Mouse (Mus musculus) heart, embryonic 14.5 days (tissue): Measurements from ENCODE around the gene Snap91. TPM values are rescaled to one million over a fixed set of nuclear protein-coding genes. Genes with fewer than 3 reads are reported as not detected.

Source experiments
- ATAC-seq: fragments of 200-750 bp; cut with Nextera tagmentation; 2 replicates; pipeline ENCODE4 v1.8.0; 2017; ENCODE audit warnings: low read depth, moderate TSS enrichment; ENCODE audit not compliant: insufficient number of reproducible peaks, insufficient read depth, low FRiP score
- H3K27ac ChIP-seq, 2 experiments: fragments of 200-500 bp in 1 of 2; fragments of 300-500 bp in 1 of 2; sonication (generic) in 1 of 2; replicated peaks in 1 of 2; 2 replicates each; pipeline ENCODE4 v1.5.1; 2012 to 2014; ENCODE audit warnings: low read depth in 2 of 2, low read length in 2 of 2, control low read depth in 1 of 2, mild to moderate bottlenecking in 1 of 2, mixed read lengths in 1 of 2; ENCODE audit not compliant: control insufficient read depth in 1 of 2, insufficient read depth in 1 of 2
- H3K27me3 ChIP-seq: fragments of 300-500 bp; sonication (generic); 2 replicates; pipeline ENCODE4 v1.6.1; 2014; ENCODE audit warnings: mild to moderate bottlenecking, low read length, control low read depth; ENCODE audit not compliant: control insufficient read depth, insufficient read depth
- H3K36me3 ChIP-seq: fragments of 300-500 bp; sonication (generic); 2 replicates; pipeline ENCODE4 v1.6.1; 2014; ENCODE audit warnings: mild to moderate bottlenecking, control low read depth, low read length, mixed read lengths; ENCODE audit not compliant: control insufficient read depth, insufficient read depth
- H3K4me1 ChIP-seq, 2 experiments: fragments of 200-500 bp in 1 of 2; fragments of 300-500 bp in 1 of 2; sonication (generic) in 1 of 2; 2 replicates each; pipeline ENCODE4 v1.6.1; 2012 to 2014; ENCODE audit warnings: low read length in 2 of 2, control low read depth in 1 of 2, mixed read lengths in 1 of 2; ENCODE audit not compliant: control insufficient read depth in 2 of 2, insufficient read depth in 2 of 2
- H3K4me2 ChIP-seq: fragments of 300-500 bp; sonication (generic); 2 replicates; pipeline ENCODE4 v1.6.1; 2014; ENCODE audit warnings: mild to moderate bottlenecking, low read length
- H3K4me3 ChIP-seq, 2 experiments: fragments of 200-500 bp in 1 of 2; fragments of 300-500 bp in 1 of 2; sonication (generic) in 1 of 2; 2 replicates each; pipeline ENCODE4 v1.5.1; 2012 to 2014; ENCODE audit warnings: low read length in 2 of 2, mild to moderate bottlenecking in 2 of 2, control low read depth in 1 of 2, low read depth in 1 of 2, moderate library complexity in 1 of 2; ENCODE audit not compliant: control insufficient read depth in 1 of 2, insufficient read depth in 1 of 2
- H3K9ac ChIP-seq: fragments of 300-500 bp; sonication (generic); 2 replicates; pipeline ENCODE4 v1.6.1; 2014; ENCODE audit warnings: mild to moderate bottlenecking, low read length
- H3K9me3 ChIP-seq: fragments of 300-500 bp; sonication (generic); 2 replicates; pipeline ENCODE4 v1.6.1; 2016; ENCODE audit warnings: low read length, control low read depth; ENCODE audit not compliant: control insufficient read depth
- WGBS: fragments of 180-500 bp; shearing (Covaris S2); extraction: QIAGEN DNeasy Blood & Tissue Kit; methylation state at CpG from one replicate; pipeline ENCODE4 v1.1.7; 2014; 5-methylcytosine and 5-hydroxymethylcytosine counted together
- polyA plus RNA-seq: library from polyadenylated mRNA; unstranded; fragments of >200 nt; fragmentation: Nextera tagmentation; extraction: Ambion mirVana; gene quantifications from 2 replicates; pipeline ENCODE4 v1.2.1, GENCODE M21; 2014

The Snap91 gene
- polyA plus RNA-seq, 1 experiment from 2014 or later, result 63.1 TPM

DNA sequence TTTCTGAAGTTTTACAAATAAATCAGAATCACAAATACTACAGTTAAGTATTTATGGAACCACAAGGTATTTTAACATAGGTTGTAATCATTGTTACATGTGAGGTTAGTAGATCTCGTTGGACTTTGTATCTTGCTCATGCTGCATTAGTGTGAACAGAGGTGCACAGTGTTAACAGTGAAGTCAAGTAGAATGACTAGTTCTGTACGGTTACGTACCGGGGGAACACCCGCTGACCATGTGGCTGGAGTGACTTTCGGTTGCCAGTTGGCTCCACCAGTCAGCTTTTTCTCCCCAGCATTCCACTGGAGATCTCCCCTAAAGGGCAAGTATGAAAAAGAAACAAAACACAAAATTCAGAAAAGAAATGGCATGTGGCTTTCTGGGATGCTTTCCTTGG is 105.1 kb downstream of the Snap91 start:
- Histone ChIP-seq H3K27ac (no peak overlapping the region), H3K9me3 (no peaks in the 10 kb centered on the region), H3K4me3 (no peak overlapping the region), H3K9ac (no peak overlapping the region), H3K4me1 (0 out of 4 replicates have a peak, but pooled peaks cover 0 to 5% of the 10 kb centered on the region in 2 experiments), H3K36me3 (peaks cover 94% of the 10 kb centered on the region), H3K27me3 (no peaks in the 10 kb centered on the region), H3K4me2 (no peak overlapping the region)
- 92% methylated on average over 6 of the region's 6 CpGs for WGBS
- no peak for ATAC-seq

DNA sequence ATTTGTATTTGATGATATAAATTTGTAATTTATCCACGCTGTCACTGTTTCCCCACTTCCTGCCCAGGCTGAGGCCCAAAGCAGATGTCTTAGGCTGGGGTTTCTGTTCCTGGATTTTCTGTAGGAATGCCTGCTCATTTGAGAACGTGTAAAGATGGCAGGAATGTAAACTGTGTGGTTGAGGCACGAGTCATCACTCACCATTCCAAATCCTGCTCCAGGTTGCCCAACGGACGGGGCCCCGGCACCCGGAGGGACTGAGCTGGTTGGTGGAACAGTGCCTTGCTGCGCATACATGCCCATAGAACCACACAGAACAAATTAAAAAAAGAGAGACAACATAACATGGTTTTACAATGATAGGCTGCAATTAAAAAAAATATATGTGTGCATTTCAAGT is 106.5 kb downstream of the Snap91 start:
- 0 out of 4 replicates have a peak, but pooled peaks cover 0 to 5% of the 10 kb centered on the region in 2 experiments for H3K4me1 ChIP-seq
- no peak overlapping the region for H3K4me3 ChIP-seq
- no peaks in the 10 kb centered on the region for H3K27me3 ChIP-seq
- no peaks in the 10 kb centered on the region for H3K9me3 ChIP-seq
- H3K9ac ChIP-seq, result no peak overlapping the region
- ATAC-seq, result no peak
- no peak overlapping the region for H3K4me2 ChIP-seq
- H3K36me3 ChIP-seq, result peaks cover 92% of the 10 kb centered on the region
- no peak overlapping the region for H3K27ac ChIP-seq
- 72% methylated on average over 8 of the region's 8 CpGs for WGBS

DNA sequence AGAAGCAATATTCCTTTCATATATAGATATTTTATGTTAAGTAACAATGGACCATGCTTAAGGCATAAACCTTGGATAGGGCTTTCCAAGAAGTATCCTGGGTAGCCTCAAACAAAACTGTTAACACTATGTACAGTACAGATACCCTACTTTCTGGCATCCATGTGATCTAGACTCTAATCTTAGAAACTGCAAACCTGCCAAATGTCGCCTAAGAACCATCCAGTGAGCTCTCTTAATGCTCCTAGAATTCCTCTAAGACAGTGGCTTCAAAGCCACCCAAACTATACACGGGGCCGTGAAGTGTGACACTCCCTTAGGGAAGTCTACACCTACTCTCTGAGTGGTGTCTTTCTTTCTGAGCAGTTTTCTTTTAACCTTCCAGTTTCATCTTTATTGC is 107.6 kb downstream of the Snap91 start:
- Histone ChIP-seq H3K9ac (no peak overlapping the region), H3K27me3 (no peaks in the 10 kb centered on the region), H3K36me3 (peaks cover 89% of the 10 kb centered on the region), H3K9me3 (no peaks in the 10 kb centered on the region), H3K4me1 (0 out of 4 replicates have a peak, but pooled peaks cover 0 to 5% of the 10 kb centered on the region in 2 experiments), H3K27ac (no peak overlapping the region), H3K4me2 (no peak overlapping the region), H3K4me3 (no peak overlapping the region)
- ATAC-seq, result no peak
- 57% methylated on average over 3 of the region's 3 CpGs for WGBS

DNA sequence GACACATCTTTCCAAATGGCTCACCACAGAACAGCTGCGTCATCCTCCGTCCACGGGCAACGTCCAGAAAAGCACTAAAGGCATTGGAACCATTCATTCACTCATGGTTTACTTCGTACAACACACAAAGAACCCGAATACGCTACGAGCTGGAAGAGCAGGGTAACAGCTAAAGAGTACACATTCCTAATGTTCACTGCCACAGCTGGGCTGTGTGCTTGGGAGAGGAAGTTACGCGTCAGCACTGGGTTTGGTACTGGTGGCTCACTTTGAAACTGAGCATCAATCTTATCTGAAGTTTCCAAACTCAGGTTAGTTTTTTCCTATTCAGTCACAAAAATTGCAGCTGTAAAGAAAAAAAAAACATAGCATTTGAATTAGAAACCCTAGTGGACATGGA is 113.5 kb downstream of the Snap91 start:
- no peak overlapping the region for H3K27ac ChIP-seq
- 70% methylated on average over 10 of the region's 10 CpGs for whole genome bisulfite sequencing
- ATAC-seq, result no peak
- H3K4me2 ChIP-seq, result no peak overlapping the region
- no peak overlapping the region for H3K9ac ChIP-seq
- H3K36me3 ChIP-seq, result peaks cover 63% of the 10 kb centered on the region
- H3K27me3 ChIP-seq, result no peaks in the 10 kb centered on the region
- H3K9me3 ChIP-seq, result no peaks in the 10 kb centered on the region
- no peaks in the 10 kb centered on the region for H3K4me1 ChIP-seq
- no peak overlapping the region for H3K4me3 ChIP-seq

DNA sequence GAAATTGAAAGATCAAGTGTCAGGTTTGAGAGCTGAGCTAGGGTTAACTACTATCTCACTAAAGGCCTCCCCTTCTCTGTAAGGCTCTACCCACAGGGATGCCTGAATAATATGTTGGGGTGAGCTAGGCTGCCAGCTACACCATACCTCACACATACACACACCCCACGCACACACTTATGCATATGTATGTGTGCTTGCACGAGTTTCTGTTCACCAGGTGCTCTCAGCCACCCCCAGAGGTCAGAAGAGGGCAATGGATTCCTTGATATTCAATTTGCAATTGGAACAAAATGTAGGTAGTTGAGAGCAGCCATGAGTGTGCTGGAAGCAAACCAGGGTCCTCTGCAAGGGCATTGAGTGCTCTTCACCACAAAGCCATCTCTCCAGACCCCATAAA is 116.5 kb downstream of the Snap91 start:
- WGBS, result 58% methylated on average over 2 of the region's 2 CpGs
- ATAC-seq, result no peak

DNA sequence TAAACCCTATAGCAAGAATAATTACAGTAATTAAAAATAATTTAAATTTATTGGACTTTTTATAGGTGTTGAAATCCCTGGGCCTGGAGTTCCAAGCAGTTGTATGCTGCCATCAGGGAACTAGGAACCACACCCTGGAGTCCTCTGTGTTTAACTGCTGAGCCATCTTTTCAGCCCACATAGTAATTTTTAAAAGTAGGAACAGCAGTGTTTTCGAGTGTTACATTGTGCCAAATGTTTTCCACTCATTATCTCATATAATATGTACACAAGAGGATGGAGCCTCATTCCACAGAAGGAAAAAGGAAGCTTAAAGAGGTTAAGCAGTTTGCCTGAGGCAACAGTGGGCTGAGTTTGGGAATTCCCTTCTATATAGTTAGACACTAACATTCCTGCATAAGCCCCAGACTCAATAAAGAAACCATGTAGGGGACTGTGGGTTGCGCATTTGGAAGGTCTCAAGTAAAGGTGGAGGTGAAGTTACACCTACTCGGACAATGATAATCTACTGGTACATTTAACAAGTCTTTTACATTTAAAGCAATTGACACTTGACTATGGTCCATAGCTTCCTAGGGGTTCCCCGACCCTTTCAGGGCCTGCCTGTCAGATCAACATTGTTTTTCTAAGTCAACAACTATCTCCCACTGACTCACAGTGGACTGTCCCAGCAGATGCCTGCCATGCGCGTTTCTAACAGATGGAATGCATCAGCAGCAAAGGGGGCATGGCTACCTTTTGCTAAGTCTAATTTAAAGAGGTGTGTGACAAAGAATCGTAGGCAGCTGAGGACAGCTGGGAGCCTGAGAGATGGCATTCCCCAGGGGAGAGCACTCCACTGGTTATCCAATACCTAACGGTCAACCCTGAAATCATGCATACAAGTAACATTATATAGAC is 117.7 kb downstream of the Snap91 start:
- peaks cover 26% of the 10 kb centered on the region for H3K36me3 ChIP-seq
- H3K4me1 ChIP-seq, result no peaks in the 10 kb centered on the region
- WGBS, result 50% methylated on average over 8 of the region's 8 CpGs
- H3K27me3 ChIP-seq, result no peaks in the 10 kb centered on the region
- no peak overlapping the region for H3K9ac ChIP-seq
- H3K27ac ChIP-seq, result no peak overlapping the region
- no peak overlapping the region for H3K4me2 ChIP-seq
- ATAC-seq, result no peak
- H3K4me3 ChIP-seq, result no peak overlapping the region
- no peaks in the 10 kb centered on the region for H3K9me3 ChIP-seq

More for the DNA sequence above, 116.5 kb downstream of the Snap91 start:
- no peak overlapping the region for H3K4me3 ChIP-seq
- no peak overlapping the region for H3K9ac ChIP-seq
- H3K36me3 ChIP-seq, result peaks cover 35% of the 10 kb centered on the region
- no peaks in the 10 kb centered on the region for H3K9me3 ChIP-seq
- H3K4me1 ChIP-seq, result no peaks in the 10 kb centered on the region
- no peak overlapping the region for H3K4me2 ChIP-seq
- no peaks in the 10 kb centered on the region for H3K27me3 ChIP-seq
- H3K27ac ChIP-seq, result no peak overlapping the region

DNA sequence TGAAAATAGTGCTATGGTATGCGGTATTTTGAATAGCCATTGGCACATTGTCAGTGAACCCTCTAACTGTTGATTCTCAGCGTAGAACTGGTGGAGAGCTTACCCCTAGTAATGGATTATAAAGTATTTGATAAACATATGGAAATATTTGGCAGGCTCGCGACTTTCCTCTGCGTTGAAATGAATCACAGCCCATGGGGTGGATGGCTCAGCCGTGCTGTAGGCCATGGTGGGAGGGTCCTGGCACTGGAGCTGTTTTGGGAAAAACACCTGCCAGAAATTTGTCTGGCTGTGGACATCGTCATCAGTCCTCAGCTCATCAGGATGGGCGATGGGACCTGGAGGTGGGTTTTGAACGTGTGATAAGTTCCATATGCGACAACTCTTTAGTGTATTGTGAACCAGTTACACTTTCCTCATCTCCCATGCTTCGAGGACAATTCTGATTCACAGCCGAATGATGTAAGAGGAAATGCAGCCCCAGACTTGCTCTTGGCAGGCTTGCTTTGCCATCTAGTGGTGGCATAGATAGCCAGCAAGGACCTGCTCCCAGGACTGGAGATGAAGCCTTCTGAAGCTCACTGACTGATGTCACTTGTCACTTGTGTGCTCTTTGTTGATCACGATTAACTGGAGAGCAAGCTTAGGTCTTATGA is 134.4 kb downstream of the Snap91 start:
- no peak for ATAC-seq
- whole genome bisulfite sequencing, result 27% methylated on average over 13 of the region's 13 CpGs
- Histone ChIP-seq H3K9ac (no peak overlapping the region), H3K4me3 (no peak overlapping the region), H3K4me2 (0 out of 2 replicates have a peak overlapping the region, but pooled peaks have one; percentile 14), H3K36me3 (no peaks in the 10 kb centered on the region), H3K4me1 (peaks cover 3 to 10% of the 10 kb centered on the region in 2 experiments), H3K27ac (no peak overlapping the region), H3K9me3 (no peaks in the 10 kb centered on the region), H3K27me3 (no peaks in the 10 kb centered on the region)
